Mouse (Mus musculus) gastrocnemius, adult 8-10 months (tissue): ENCODE data around the gene Bcl2l10. TPM values are rescaled to one million over a fixed set of nuclear protein-coding genes. Genes with fewer than 3 reads are reported as not detected.

Experiments
- DNase-seq, 2 experiments: peaks; one replicate each; pipeline ENCODE4 v3.0.0; 2022; ENCODE audit warnings: low spot score in 2 of 2
- total RNA-seq, 4 experiments: library from RNA; stranded (reverse); gene quantifications; 2 replicates each; pipeline ENCODE4 v1.2.4; 2022

Bcl2l10 gene
- total RNA-seq, 4 experiments from 2014 or later, result not detected

GRCm38 (mm10) chr9:75400639-75401038 lies 53.1 kb downstream of the Bcl2l10 start:
- DNase-seq, result no peak

Other genes with a start within 250 kb of the Bcl2l10 start
- 10 to 100 TPM in 1 of 4 experiments, 1 to 10 TPM in 3; 7.2 to 12.8 (median 8.8) TPM for gene Myo5c, start 115.7 kb upstream of the Bcl2l10 start, total RNA-seq
- 10 to 100 TPM in 3 of 4 experiments, 1 to 10 TPM in 1; 8.9 to 13.8 (median 12.0) TPM for gene Gnb5, start 41.5 kb upstream of the Bcl2l10 start, total RNA-seq
- gene Mapk6, start 62.2 kb downstream of the Bcl2l10 start, total RNA-seq, result 10 to 100 TPM; 28.5 to 36.0 (median 30.5) TPM
- gene Leo1, start 93.8 kb downstream of the Bcl2l10 start, total RNA-seq, result 10 to 100 TPM; 14.8 to 23.2 (median 22.2) TPM
- 10 to 100 TPM; 12.8 to 16.0 (median 14.7) TPM for gene Tmod3, start 211.9 kb downstream of the Bcl2l10 start, total RNA-seq